Mouse (Mus musculus) thymus, adult 2 months (tissue): ENCODE measurements around the gene Wdr62.

Experiments
- CTCF ChIP-seq: fragments of 200-500 bp; IDR thresholded peaks from 2 replicates; pipeline ENCODE4 v1.5.1; 2012; ENCODE audit warnings: mild to moderate bottlenecking, control low read depth, low read length, moderate library complexity, borderline replicate concordance; ENCODE audit not compliant: control insufficient read depth, poor library complexity, insufficient read depth; ENCODE audit errors: extremely low read depth
- POLR2A ChIP-seq: fragments of 200-500 bp; IDR thresholded peaks from 2 replicates; pipeline ENCODE4 v1.6.1; 2012; ENCODE audit warnings: mild to moderate bottlenecking, low read length, control low read depth, moderate library complexity; ENCODE audit not compliant: control insufficient read depth, poor library complexity, insufficient read depth; ENCODE audit errors: extremely low read depth

DNA sequence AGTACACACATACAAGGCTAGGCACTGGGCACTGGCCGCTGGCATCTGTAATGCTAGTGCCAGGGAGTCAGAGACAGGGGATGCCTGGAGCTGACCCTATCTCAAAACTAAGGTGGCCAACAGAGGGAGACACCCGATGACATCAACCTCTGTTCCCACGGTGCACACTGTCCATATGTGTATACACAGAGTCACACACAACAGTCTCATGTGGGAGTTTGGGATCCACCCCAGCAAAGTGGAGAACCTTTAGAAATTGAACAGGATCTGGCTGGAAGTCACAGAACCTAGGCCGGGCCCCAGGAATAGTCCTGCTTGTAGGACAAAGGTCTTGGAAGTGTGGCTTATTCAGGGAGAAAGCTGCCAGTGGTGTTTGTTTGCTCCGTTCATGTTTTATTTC is 14.1 kb upstream of the Wdr62 start:
- TF ChIP-seq CTCF (no peak), POLR2A (no peak)
